Mouse (Mus musculus): ENCODE measurements around the gene Pigo.
A peak's percentile ranks its signal among the peaks of the same experiment; 100 is the strongest.
"Not testable (repeated sequence)": the region's sequence is repeated elsewhere in the genome, so short reads cannot be mapped to it uniquely, and the experiment has no call there.

The Pigo gene

GRCm38 (mm10) chr4:43001272-43001671 lies 24.3 kb downstream of the Pigo start:
- DNase-seq (ENCODE audit: low read depth), result no peak

- peak; percentile 98 for DNase-seq (ENCODE audit: low read depth)
Observed at GRCm38 (mm10) chr4:43000141-43000986, 25.3 kb downstream of the Pigo start, which contains the start of gene Vcp. Vcp (minus strand) TSS chr4:43000507.

- peak; percentile 79 for DNase-seq (ENCODE audit: low read depth)
Observed at GRCm38 (mm10) chr4:42999451-43000140, 26.0 kb downstream of the Pigo start.

- DNase-seq (ENCODE audit: low read depth), result no peak
Observed at GRCm38 (mm10) chr4:42998022-42998421, 27.6 kb downstream of the Pigo start.

- DNase-seq (ENCODE audit: low read depth), result peak; percentile 25
Observed at GRCm38 (mm10) chr4:42988296-42988695, 37.3 kb downstream of the Pigo start.

- not testable (repeated sequence) for DNase-seq (ENCODE audit: low read depth)
Observed at GRCm38 (mm10) chr4:42980467-42980866, 45.2 kb downstream of the Pigo start.

GRCm38 (mm10) chr4:42978062-42978461 lies 47.6 kb downstream of the Pigo start:
- peak; percentile 22 for DNase-seq (ENCODE audit: low read depth)

GRCm38 (mm10) chr4:42973868-42974267 lies 51.8 kb downstream of the Pigo start:
- DNase-seq (ENCODE audit: low read depth), result no peak

- no peak for DNase-seq (ENCODE audit: low read depth)
Observed at GRCm38 (mm10) chr4:42972952-42973351, 52.7 kb downstream of the Pigo start.

- no peak for DNase-seq (ENCODE audit: low read depth)
Observed at GRCm38 (mm10) chr4:42969304-42969703, 56.3 kb downstream of the Pigo start, which contains the start of gene 1700022I11Rik. 1700022I11Rik (plus strand) TSS chr4:42969604.

Measured in NIH3T3 (cell line).